Mouse (Mus musculus) midbrain, embryonic 14.5 days (tissue): ENCODE data around the gene Rft1. TPM values are rescaled to one million over a fixed set of nuclear protein-coding genes. Genes with fewer than 3 reads are reported as not detected.

Experiments used
- ATAC-seq: fragments of 200-750 bp; cut with Nextera tagmentation; 2 replicates; pipeline ENCODE4 v1.8.0; 2017; ENCODE audit warnings: moderate number of reproducible peaks, moderate library complexity; ENCODE audit not compliant: low FRiP score, low TSS enrichment
- DNase-seq: peaks from one replicate; pipeline ENCODE4 v3.0.0-alpha.2; 2015
- H3K27ac ChIP-seq: fragments of 300-500 bp; sonication (generic); replicated peaks from 2 replicates; pipeline ENCODE4 v1.5.1; 2014; ENCODE audit warnings: mild to moderate bottlenecking, low read depth, low read length, moderate library complexity
- H3K27me3 ChIP-seq: fragments of 300-500 bp; sonication (generic); 2 replicates; pipeline ENCODE4 v1.6.1; 2014; ENCODE audit warnings: low read length, control low read depth, mixed read lengths; ENCODE audit not compliant: control insufficient read depth, insufficient read depth
- H3K36me3 ChIP-seq: fragments of 300-500 bp; sonication (generic); 2 replicates; pipeline ENCODE4 v1.6.1; 2014; ENCODE audit warnings: low read length, control low read depth; ENCODE audit not compliant: control insufficient read depth, insufficient read depth
- H3K4me1 ChIP-seq: fragments of 300-500 bp; sonication (generic); 2 replicates; pipeline ENCODE4 v1.6.1; 2014; ENCODE audit warnings: mild to moderate bottlenecking, antibody characterized with exemption, low read length, control low read depth; ENCODE audit not compliant: control insufficient read depth, insufficient read depth
- H3K4me2 ChIP-seq: fragments of 300-500 bp; sonication (generic); 2 replicates; pipeline ENCODE4 v1.6.1; 2014; ENCODE audit warnings: mild to moderate bottlenecking, low read length, moderate library complexity
- H3K4me3 ChIP-seq: fragments of 300-500 bp; sonication (generic); replicated peaks from 2 replicates; pipeline ENCODE4 v1.5.1; 2014; ENCODE audit warnings: low read depth, low read length
- H3K9ac ChIP-seq: fragments of 300-500 bp; sonication (generic); replicated peaks from 2 replicates; pipeline ENCODE4 v1.6.1; 2014; ENCODE audit warnings: mild to moderate bottlenecking, low read length, moderate library complexity
- H3K9me3 ChIP-seq: fragments of 300-500 bp; sonication (generic); 2 replicates; pipeline ENCODE4 v1.6.1; 2016; ENCODE audit warnings: low read length, control low read depth, mixed read lengths; ENCODE audit not compliant: control insufficient read depth
- WGBS: fragments of 180-500 bp; shearing (Covaris S2); extraction: QIAGEN DNeasy Blood & Tissue Kit; methylation state at CpG from one replicate; pipeline ENCODE4 v1.1.7; 2014; 5-methylcytosine and 5-hydroxymethylcytosine counted together
- polyA plus RNA-seq: library from polyadenylated mRNA; unstranded; fragments of >200 nt; fragmentation: Nextera tagmentation; extraction: Ambion mirVana; gene quantifications from 2 replicates; pipeline ENCODE4 v1.2.1, GENCODE M21; 2014

The Rft1 gene
- polyA plus RNA-seq, 1 experiment from 2014 or later, result 10.3 TPM

GRCm38 (mm10) chr14:30635219-30635910 is 18.8 kb upstream of the Rft1 start:
- H3K27ac ChIP-seq, result no peak overlapping the region
- DNase-seq, result no peak
- H3K4me2 ChIP-seq, result no peak overlapping the region
- H3K4me3 ChIP-seq, result no peak overlapping the region
- WGBS, result 82% methylated on average over 13 of the region's 13 CpGs
- H3K9me3 ChIP-seq, result no peaks in the 10 kb centered on the region
- no peak overlapping the region for H3K9ac ChIP-seq
- no peak for ATAC-seq
- no peaks in the 10 kb centered on the region for H3K4me1 ChIP-seq
- H3K27me3 ChIP-seq, result no peaks in the 10 kb centered on the region
- H3K36me3 ChIP-seq, result no peaks in the 10 kb centered on the region

DNA sequence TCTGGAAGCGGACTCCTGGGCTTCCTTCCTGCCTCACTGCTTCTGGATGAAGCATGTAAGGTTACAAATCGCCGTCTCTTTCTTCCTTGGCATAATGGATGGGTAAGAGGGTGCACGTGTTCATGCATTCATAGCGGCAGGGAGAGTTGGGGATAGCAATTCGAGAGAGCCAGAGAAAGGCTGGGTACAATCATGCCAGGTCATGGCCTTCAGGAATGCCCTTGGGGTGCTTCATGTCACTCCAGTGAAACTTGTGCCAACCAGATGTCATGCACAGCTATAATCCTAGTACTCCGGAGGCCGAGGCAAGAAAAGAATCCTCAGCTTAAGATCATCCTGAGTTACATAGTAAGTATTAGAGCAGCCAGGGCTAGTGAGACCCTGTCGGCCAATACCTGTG is 17.7 kb upstream of the Rft1 start:
- H3K4me3 ChIP-seq, result no peak overlapping the region
- H3K4me2 ChIP-seq, result no peak overlapping the region
- no peaks in the 10 kb centered on the region for H3K27me3 ChIP-seq
- no peaks in the 10 kb centered on the region for H3K9me3 ChIP-seq
- H3K4me1 ChIP-seq, result no peaks in the 10 kb centered on the region
- H3K9ac ChIP-seq, result no peak overlapping the region
- H3K27ac ChIP-seq, result no peak overlapping the region
- ATAC-seq (no peak), DNase-seq (no peak)
- WGBS, result 79% methylated on average over 9 of the region's 9 CpGs
- H3K36me3 ChIP-seq, result no peaks in the 10 kb centered on the region

- no peak for DNase-seq
- ATAC-seq, result no peak
- Histone ChIP-seq H3K27me3 (no peaks in the 10 kb centered on the region), H3K9me3 (no peaks in the 10 kb centered on the region), H3K4me1 (no peaks in the 10 kb centered on the region), H3K4me3 (no peak overlapping the region), H3K4me2 (no peak overlapping the region), H3K9ac (no peak overlapping the region), H3K27ac (no peak overlapping the region), H3K36me3 (no peaks in the 10 kb centered on the region)
- 85% methylated on average over 2 of the region's 2 CpGs for WGBS
Measured at GRCm38 (mm10) chr14:30637087-30637486, 17.1 kb upstream of the Rft1 start.

DNA sequence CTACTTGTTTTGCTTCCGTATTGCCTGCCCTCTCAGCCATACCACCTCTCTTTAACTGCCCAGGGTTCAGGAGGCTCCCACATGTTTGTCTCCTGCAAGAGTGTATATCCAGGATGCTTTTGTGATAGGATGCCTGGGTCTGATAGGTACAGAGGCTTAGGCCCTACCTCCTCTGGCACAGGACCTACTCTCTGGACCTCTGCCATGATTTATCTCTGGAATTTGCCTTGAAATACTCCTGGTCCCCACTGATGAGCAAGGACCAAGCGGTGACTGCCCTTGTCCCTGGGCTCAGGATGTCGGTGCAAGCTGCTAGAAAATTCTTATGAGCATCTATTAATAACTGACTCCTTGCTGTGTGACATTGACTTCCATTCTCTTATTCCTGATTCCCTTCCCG is 16.2 kb upstream of the Rft1 start:
- no peaks in the 10 kb centered on the region for H3K9me3 ChIP-seq
- no peak overlapping the region for H3K4me2 ChIP-seq
- H3K36me3 ChIP-seq, result no peaks in the 10 kb centered on the region
- H3K27ac ChIP-seq, result no peak overlapping the region
- ATAC-seq (no peak), DNase-seq (no peak)
- no peaks in the 10 kb centered on the region for H3K4me1 ChIP-seq
- 87% methylated on average over 4 of the region's 4 CpGs for WGBS
- H3K9ac ChIP-seq, result no peak overlapping the region
- H3K4me3 ChIP-seq, result no peak overlapping the region
- H3K27me3 ChIP-seq, result no peaks in the 10 kb centered on the region

DNA sequence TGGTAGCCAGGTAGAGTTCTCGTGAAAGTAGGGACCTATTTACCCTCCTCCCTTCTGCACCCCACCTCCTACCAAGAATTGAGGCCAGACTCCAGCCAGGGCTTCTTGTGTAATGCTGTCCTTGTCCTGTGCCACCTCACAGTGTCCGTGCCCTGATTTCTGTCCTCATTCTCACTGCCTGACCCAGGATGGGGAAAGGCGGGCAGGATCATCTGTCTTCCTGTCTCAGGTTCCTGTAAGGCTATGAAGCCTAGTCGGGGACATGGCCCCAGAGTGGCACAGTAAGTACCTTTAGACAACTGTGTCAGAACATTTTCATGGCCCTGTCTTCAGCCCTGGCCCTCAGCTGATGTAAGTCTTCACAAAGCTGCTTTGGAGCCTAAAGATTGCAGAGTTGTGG is 15.5 kb upstream of the Rft1 start:
- no peak for DNase-seq

DNA sequence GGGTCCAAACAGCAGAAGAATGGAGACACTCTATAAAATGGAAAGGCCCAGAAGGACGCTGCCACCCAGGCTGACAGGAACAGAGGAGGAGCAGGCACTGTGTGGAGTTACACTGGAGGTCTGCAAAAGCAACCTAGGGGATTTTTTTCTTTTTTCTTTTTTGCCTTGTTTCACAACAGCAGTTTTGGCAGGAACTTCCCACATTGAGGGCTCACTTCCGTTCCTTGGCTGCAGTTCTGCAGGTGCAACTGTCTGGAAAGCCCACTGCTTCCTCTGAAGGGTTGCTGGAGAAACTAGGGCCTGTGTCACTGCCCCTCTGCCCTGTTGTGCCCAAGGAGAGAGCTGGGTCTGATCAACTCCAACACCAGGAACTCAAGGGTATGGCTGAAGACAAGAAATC is 12.4 kb upstream of the Rft1 start:
- H3K4me3 ChIP-seq, result no peak overlapping the region
- WGBS, result 74% methylated on average over 2 of the region's 2 CpGs
- H3K4me1 ChIP-seq, result no peaks in the 10 kb centered on the region
- no peak for ATAC-seq
- no peak for DNase-seq
- H3K27me3 ChIP-seq, result no peaks in the 10 kb centered on the region
- no peaks in the 10 kb centered on the region for H3K36me3 ChIP-seq
- no peak overlapping the region for H3K27ac ChIP-seq
- H3K9me3 ChIP-seq, result no peaks in the 10 kb centered on the region
- no peak overlapping the region for H3K4me2 ChIP-seq
- no peak overlapping the region for H3K9ac ChIP-seq

More for the DNA sequence above, 15.5 kb upstream of the Rft1 start:
- H3K9ac ChIP-seq, result no peak overlapping the region
- 85% methylated on average over 4 of the region's 4 CpGs for WGBS
- no peak overlapping the region for H3K27ac ChIP-seq
- no peak overlapping the region for H3K4me2 ChIP-seq
- H3K36me3 ChIP-seq, result no peaks in the 10 kb centered on the region
- H3K9me3 ChIP-seq, result no peaks in the 10 kb centered on the region
- H3K27me3 ChIP-seq, result no peaks in the 10 kb centered on the region
- H3K4me3 ChIP-seq, result no peak overlapping the region
- no peak for ATAC-seq
- no peaks in the 10 kb centered on the region for H3K4me1 ChIP-seq

DNA sequence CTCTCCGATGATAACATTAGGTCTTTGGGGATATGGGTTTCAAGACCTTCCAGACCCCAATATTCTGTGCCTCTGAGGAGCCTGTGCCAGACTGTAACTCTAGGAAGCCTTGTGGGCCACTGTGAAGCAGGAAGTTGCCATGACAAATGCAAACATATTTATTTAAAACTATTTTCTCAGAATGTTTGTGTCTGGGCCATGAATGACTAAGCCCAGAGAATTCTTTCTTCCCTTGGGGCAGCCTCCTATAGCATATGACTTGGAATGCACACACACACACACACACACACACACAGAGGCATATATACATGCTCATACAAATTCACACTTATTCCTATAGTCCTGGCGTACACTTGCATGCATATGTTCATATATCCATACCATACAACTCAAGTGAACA is 10.1 kb upstream of the Rft1 start:
- Histone ChIP-seq H3K36me3 (no peaks in the 10 kb centered on the region), H3K27me3 (no peaks in the 10 kb centered on the region), H3K27ac (no peak overlapping the region), H3K4me1 (no peaks in the 10 kb centered on the region), H3K4me3 (no peak overlapping the region), H3K4me2 (no peak overlapping the region), H3K9ac (no peak overlapping the region), H3K9me3 (no peaks in the 10 kb centered on the region)
- WGBS, result 90% methylated on average over 2 of the region's 2 CpGs
- DNase-seq, result no peak
- ATAC-seq, result no peak

GRCm38 (mm10) chr14:30645066-30645465 is 9.1 kb upstream of the Rft1 start:
- no peak overlapping the region for H3K4me2 ChIP-seq
- ATAC-seq (no peak), DNase-seq (no peak)
- H3K27ac ChIP-seq, result no peak overlapping the region
- no peak overlapping the region for H3K4me3 ChIP-seq
- no peaks in the 10 kb centered on the region for H3K27me3 ChIP-seq
- no peaks in the 10 kb centered on the region for H3K36me3 ChIP-seq
- no peaks in the 10 kb centered on the region for H3K4me1 ChIP-seq
- WGBS, result 72% methylated on average over 8 of the region's 8 CpGs
- no peaks in the 10 kb centered on the region for H3K9me3 ChIP-seq
- no peak overlapping the region for H3K9ac ChIP-seq

DNA sequence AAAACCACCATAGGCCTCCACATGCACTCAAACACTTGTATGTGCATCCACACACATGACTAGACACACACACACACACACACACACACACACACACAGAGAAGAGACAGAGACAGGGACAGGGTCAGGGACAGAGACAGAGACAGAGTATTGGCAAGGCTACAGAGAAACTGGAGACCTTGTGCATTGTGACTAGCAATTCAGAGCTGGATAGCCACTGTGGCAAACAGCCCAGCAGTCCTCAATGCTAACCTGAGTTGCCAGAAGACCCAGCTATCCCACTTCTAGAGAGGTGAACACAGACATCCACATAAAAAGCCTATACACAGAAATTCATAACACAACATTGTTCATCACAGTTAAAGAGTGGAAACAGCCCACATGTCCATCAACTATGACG is 7.7 kb upstream of the Rft1 start:
- H3K27ac ChIP-seq, result no peak overlapping the region
- H3K9ac ChIP-seq, result no peak overlapping the region
- no peak overlapping the region for H3K4me2 ChIP-seq
- WGBS, result 76% methylated on average over 1 of the region's 1 CpGs
- no peaks in the 10 kb centered on the region for H3K4me1 ChIP-seq
- H3K4me3 ChIP-seq, result no peak overlapping the region
- ATAC-seq, result no peak
- H3K36me3 ChIP-seq, result no peaks in the 10 kb centered on the region
- H3K9me3 ChIP-seq, result no peaks in the 10 kb centered on the region
- no peak for DNase-seq
- H3K27me3 ChIP-seq, result no peaks in the 10 kb centered on the region
